Mouse (Mus musculus) left cerebral cortex, postnatal 36 days (tissue): ENCODE results near the gene Rab11fip3. TPM values are rescaled to one million over a fixed set of nuclear protein-coding genes. Genes with fewer than 3 reads are reported as not detected.

Experiments
- DNase-seq, 2 experiments: peaks; one replicate each; pipeline ENCODE4 v3.0.0; 2021 to 2022; ENCODE audit warnings: low spot score in 2 of 2, mixed read lengths in 1 of 2
- intact Hi-C: fragments of 180-260 bp; cut with DNase I; formaldehyde crosslinking; loops from one replicate; pipeline ENCODE4 v1.15.1; 2025
- total RNA-seq, 2 experiments: library from RNA; stranded (reverse); gene quantifications; 2 replicates each; pipeline ENCODE4 v1.2.3; 2021

Rab11fip3 gene
- total RNA-seq, 2 experiments from 2014 or later: 98.8 to 117 TPM

DNA sequence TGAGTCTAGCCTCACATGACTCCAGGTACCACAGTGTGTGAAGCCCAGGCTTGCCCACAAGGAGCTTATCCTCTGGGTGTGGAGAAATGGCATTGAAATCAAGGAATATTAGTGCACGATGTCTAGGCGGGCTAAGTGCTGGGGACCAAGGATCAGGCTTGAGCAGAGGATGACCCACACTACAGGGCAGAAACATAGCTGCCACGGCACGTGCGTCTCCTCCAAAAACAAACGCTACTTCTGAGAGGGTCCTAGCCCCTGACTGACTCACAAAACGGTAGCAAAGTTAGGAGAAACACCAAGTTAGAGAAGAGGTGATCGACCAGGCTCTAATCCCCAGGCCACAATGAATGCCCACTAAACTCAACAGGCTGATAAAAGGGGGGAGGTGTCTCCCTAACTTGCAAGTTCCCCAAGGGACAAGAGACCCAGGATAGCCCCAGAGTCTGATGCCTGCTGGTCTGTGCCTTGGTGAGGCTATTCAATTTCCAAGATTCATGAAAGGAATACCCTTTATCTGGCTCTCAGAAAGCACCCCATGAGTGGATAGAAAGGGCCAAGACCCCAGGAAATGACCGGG is 25.3 kb upstream of the Rab11fip3 start:
- intact Hi-C loops: loop anchor here (10.0 kb wide), 1 partner anchor 210 kb away; the partner anchor contains the start of gene Wfikkn1

DNA sequence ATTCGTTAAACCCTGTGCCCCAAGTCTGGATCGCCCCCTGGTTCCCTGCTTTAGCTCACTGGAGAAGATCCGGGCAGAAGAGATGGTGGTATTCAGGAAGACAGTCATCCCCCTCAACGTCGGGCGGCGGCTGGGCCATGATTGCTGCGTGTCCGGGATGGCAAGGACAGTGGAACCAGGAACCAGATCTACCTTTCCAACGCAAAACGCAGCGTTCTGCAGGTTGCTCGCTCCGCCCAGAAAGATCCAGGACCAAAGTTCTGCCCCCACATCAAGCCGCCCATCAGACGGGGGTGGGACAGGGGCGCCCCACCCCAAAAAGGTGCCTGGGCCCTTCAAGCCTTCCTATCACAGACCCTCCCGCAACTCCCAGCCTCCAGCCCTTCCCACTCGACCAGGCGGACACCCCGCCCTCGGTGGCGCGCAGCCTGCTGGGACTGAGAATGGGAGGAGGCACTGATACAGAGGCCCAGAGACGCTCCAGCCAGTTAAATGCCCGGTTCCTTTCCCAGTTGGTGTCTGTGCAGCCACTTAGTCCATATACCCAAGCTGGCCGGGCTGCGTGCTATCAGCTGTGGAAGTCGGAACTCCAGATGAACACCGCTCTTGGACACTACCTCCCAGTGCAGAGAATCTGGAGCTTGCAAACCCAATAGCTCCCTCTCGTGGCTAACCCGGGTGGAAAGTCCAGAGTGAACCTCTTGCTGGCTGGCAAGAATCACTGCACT is 20.7 kb upstream of the Rab11fip3 start, which contains the start of gene Decr2:
Decr2 (minus strand) TSS at position 433 of the 728 bp plus-strand sequence.
- intact Hi-C loops: loop anchor here (1.0 to 10.0 kb wide), 3 partner anchors 49 to 205 kb away; partner anchors contain the start of gene Wfikkn1
- DNase-seq: peak; percentile 86 to 90

More for the DNA sequence above, 25.3 kb upstream of the Rab11fip3 start:
- no peak for DNase-seq

DNA sequence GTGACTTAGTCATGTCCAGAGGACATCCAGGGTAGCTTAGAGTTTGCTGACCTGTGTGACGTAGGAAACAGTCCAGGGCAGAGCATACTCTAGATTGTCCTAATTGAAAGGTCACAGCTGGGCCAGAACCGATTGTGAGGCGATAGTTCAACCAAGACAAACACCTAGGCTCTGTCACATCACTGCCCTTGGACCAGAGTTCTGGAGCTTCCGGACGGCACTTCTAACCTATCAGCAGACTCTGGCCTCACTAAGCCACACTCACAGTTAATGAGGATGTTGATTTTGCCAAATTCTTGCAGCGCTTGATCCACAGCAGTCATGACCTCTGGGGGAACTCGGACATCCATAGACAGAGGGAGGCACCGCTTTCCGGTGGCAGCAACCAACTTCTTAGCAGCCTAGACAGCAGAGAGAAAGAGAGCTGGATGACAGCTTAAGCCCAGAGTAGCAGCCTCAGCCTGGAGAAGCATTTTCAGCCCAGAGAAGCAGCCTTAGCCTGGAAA is 17.8 kb upstream of the Rab11fip3 start:
- DNase-seq: no peak
- intact Hi-C loops: no loop called here

DNA sequence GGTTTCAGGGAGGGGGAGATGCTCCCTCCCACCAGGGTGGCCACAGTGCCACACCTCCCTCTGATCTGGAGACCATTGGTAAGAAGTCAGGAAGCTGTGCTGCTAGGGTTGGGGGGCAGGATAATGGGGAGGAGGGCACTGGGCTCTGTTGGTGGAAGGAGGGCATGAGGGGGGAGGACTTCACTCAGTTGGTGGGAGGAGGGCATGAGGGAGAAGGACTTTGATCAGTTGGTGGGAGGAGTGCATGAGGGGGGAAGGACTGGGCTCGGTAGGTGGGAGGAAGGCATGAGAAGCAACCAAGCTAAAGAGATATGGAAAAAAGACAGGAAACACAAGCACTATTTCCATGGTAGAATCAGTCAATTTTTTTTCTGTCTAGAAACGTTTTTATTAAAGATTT is 11.5 kb upstream of the Rab11fip3 start:
- intact Hi-C loops: no loop called here
- no peak for DNase-seq

DNA sequence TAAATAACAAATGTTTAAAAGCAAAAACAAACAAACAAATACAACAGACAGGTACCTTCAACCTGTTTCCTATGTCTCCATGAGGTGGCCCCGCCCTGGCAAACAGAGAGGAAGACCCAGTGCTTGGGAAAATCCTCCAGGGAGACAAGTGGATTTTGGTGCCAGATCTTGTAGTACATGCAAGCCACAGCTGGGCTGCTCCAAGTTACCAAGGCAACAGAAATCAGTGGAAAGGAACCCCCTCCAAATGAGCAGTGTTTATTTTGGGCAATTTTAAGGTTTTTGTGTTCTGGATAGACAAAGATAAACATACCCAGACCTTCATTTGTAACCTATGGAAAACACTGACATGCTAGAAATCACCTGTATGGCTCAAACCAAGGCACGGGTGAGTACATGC is 9.5 kb upstream of the Rab11fip3 start:
- DNase-seq: no peak

DNA sequence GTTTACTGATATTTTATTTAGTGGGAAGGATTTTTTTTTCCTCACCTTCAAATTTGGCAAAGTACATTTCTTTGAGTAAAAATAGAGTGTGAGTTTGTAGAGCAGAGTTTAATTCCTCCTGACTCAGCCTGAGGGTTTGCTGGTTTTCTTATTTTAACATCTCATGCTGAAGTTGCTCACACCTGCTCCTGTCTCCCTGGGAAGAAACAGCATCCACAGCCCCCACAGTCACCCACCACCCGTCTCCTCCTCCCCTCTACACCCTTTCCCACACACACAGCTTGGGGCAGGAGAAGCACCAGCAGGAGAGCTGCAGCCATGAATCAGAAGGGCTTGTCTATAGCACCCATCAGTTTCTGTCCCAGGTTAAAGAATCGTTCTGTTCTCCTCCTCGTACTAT is 5.9 kb upstream of the Rab11fip3 start:
- intact Hi-C loops: no loop called here
- DNase-seq: peak; percentile 74 to 81

More for the DNA sequence above, 9.5 kb upstream of the Rab11fip3 start:
- intact Hi-C loops: no loop called here

DNA sequence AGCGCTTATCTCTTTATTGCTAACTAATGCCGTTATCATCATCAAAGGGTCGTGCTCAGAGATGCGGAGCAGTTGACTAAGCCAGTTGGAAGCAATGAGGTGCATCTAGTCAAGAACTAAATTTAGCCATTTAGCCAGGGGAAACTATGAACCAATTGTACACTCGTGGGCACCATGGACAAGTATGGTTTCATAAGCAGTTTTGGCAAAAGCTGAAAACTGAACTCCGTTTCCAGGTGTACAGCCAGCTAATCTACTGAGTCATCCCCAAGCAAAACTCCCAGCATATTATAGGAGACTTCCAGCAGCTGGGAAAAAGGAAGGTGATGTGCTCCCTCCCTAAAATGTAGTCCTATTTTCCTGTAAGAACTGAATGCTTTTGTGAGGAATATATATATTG is 781 bp upstream of the Rab11fip3 start:
- DNase-seq: no peak
- intact Hi-C loops: no loop called here

DNA sequence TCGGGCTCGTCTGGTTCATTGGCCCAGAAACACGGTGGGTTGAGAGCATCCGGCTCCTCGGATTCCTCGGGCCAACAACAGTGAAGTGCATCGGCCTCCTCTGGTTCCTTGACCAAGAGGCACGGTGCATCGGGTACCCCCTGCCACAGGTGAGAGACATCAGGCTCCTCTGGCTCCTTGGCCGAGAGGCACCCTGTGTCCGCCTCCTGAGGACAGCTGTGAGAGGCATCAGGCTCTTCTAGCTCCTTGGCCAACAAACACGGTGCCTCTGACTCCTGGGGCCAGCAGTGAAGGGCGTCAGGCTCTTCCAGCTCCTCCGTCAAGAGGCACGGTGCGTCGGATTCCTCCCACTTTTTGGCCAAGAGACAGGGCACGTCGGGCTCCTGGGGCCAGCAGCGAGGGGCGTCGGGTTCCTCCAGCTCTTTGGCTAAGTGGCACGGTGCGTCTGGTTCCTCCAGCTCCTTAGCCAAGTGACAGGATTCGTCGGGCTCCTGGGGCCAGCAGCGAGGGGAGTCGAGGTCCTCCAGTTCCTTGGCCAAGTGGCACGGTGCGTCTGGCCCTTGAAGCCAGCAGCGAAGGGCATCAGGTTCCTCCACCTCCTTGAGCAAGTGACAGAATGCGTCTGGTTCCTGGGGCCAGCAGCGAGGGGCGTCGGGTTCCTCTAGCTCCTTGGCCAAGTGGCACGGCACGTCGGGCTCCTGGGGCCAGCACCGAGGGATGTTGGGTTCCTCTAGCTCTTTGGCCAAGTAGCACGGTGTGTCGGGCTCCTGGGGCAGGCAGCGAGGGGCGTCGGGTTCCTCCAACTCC is 1.1 kb downstream of the Rab11fip3 start:
- peak; percentile 20 to 26 for DNase-seq
- intact Hi-C loops: no loop called here

DNA sequence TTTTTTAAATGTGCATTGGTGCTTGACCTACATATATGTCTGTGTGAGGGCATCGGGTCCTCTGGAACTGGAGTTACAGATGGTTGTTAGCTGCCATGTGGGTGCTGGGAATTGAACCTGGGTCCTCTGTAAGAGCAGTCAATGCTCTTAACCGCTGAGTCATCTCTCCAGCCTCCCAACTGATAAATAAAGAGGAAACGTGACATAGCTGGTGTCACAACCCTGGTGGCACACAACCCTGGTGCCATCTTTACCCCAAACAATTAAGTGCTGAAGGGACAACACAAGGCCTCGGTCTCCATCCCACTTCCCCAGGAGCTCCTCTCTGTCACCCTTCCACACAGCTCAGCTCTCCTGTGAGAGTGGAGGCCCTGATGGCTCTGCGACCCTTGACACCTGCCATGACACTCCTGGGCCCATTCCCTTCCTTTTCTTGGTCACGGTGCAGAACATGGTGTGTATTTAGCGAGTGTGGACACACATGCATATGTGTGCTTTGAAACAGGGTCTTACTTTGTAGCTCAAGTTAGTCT is 2.8 kb downstream of the Rab11fip3 start:
- intact Hi-C loops: no loop called here
- no peak for DNase-seq

DNA sequence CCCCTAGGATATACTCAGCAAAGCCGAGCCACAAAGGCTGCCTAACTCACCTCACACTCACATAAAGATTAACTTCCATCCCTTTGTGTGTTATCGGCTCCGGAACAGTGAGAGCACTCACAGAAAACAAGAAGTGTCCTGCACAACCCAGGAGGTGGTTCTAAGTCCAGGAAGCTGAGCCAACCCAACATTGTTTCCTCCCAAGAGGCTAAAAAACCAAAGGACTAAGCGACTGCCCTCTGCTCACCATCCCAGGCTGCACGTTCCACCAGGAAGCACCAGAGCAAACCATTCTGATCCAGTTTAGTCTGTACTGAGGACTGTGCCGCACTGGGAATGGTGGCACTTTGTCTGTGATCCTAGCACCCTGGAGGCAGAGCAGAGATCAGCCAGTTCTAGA is 4.4 kb downstream of the Rab11fip3 start:
- DNase-seq: no peak
- intact Hi-C loops: no loop called here

DNA sequence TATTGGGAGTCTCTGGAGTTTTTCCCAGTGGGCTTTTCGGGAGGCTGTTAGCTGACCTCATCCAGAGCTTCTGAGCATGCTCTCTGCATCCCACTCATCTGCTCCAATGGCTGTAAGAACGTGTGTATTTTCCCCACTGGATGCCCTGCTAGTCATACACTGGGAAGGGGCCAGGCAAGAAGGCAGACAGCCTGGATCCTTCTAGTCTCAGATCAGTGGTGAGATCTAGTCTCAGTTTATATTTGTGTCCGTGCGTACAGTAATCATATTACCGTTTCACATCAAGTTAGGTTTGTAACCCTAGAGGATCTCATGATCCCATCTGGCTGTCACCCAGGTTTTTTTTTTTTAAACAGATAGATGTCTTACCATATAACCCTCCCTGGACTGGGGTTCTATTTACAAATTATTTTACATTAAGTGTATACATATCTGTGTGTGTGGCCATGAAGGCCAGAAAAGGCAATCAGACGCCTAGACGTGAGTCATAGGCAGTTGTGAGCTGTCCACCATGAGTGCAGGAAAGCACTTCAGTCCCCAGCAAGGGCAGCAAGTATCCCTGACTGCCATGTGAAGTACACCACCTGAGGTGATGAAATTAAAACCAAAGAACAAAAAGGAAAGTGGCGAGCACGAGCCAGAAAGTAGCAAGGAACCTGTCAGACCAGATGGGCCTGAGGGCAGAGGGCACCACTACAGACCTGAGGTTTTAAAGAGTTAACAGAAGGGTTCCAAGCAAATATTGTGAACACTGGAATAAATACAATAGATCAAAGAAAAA is 11.4 kb downstream of the Rab11fip3 start:
- intact Hi-C loops: no loop called here
- DNase-seq: no peak

DNA sequence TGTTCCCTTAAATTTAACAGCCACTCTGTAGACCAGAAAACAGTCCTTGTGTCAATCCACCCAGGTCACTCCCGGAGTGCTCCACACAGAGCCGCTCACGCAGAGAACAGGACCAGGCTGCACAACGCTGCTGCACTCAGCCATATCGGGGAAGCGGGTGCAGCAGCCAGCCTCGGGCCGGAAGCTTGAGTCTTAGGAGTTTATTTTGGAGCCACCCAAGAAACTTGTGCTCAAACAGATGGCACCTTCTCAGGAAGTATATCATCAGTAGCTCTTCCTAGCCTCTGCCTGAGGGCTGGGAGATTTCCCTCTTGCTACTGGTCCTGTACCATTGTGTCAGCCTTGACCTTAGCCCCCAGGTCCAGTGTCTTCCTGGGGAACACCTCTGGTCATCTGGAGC is 12.1 kb downstream of the Rab11fip3 start:
- intact Hi-C loops: no loop called here
- DNase-seq: peak; percentile 29 to 72

DNA sequence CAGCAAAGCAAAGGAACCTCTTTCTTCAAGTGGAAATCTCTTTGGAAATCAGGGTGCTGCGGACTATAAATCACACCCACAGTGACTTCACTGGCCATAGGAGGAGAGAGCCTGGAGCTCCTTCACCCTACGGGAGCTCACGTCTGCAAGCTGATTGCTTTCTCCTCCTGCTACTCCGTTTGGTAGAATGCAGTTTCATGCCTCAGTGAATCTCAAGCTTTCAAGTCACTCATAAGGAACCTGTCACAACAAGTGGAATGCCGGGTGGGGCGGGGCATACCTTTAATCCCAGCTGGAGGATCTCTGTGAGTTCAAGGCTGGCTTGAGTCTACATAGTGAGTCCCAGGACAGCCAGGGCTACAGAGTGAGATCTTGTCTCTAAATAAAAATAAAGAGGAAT is 14.2 kb downstream of the Rab11fip3 start:
- DNase-seq: no peak
- intact Hi-C loops: no loop called here

DNA sequence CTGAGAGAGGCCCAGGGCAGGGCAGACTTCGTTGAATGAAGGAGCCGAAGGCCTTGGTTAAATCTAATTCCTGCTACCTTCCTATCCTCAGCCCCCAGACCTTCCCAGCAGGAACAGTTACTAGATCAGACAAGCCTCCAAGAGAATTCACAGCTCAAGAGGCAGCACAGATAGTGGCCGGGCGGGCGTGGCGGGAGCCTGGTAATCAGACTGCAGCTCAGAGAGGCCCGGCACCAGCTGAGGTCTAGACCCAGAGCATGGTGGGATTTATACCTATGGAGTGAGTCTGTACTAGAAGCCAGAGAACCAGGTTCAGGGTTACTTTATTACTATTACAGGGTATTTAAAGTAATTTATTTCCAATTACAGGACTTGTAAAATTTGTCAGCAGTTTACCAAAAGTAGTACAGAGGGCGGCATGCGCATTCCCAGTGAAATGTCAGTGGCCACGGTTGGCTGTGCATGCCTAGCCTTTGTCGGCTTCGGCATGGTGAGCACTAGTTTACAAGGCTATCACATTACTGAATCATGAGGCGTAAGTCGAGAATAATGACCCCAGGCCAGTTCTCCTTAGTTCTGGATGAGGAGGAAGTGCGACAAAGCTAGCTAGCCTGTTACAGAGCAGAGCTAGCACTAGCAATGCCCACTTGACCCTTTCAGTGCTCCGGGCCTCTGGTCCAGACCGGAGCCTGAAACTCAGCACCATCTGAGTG is 15.1 kb downstream of the Rab11fip3 start:
- intact Hi-C loops: no loop called here
- DNase-seq: no peak

DNA sequence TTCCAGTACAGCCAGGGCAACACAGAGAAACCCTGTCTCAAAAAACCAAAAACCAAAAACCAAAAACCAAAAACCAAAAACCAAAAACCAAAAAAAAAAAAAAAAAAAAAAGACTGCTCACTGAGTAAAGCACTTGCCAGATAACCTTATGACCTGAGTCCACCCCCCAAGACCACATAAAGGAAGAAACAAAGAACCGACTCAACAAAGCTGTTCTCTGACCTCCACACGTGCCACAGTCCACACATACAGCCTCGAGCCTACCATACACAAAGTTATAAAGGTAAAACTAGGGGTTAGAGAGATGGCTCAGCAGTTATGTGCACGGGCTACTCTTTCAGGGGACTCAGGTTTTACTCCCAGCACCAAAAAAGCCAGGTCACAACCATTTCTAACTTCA is 16.6 kb downstream of the Rab11fip3 start:
- intact Hi-C loops: no loop called here
- DNase-seq: no peak

DNA sequence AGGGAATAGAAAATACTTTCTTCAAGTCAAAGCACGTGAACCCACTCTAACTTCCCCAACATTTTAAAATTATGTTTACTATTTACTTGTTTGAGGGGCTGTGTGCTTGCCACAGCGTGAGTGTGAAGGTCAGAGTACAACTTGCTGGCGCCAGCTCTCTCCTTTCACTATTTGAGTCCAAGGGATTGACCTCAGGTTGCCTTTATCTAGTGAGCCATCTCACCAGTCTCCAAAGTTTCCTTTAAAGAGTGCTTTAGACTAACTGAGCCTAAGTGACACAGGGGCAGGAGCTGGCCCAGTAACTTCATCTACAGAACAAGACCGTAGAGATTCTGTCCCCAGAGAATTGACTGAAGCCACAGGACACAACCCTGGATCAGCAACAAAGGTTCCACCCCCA is 17.3 kb downstream of the Rab11fip3 start:
- DNase-seq: no peak
- intact Hi-C loops: no loop called here

DNA sequence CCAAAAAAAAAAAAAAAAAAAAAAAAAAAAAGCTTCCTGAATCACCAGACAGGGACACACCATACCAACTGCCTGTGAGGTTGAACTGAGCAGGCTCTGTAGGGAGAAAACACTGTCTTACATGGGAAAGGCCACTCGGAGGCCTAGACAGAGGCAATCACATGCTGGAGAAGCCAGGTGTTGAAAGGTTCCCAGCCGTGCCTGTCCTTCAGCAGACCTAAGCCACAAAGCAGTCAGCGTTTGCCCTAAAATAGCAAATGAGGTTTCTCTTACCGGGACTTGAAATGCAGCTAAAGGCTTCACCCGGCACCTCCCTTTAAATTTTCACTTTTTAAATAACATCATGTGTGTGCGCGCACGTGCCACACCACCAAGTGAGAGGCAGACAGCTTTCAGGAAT is 21.2 kb downstream of the Rab11fip3 start:
- intact Hi-C loops: no loop called here
- DNase-seq: peak in 1 of 2 experiments; percentile 25

DNA sequence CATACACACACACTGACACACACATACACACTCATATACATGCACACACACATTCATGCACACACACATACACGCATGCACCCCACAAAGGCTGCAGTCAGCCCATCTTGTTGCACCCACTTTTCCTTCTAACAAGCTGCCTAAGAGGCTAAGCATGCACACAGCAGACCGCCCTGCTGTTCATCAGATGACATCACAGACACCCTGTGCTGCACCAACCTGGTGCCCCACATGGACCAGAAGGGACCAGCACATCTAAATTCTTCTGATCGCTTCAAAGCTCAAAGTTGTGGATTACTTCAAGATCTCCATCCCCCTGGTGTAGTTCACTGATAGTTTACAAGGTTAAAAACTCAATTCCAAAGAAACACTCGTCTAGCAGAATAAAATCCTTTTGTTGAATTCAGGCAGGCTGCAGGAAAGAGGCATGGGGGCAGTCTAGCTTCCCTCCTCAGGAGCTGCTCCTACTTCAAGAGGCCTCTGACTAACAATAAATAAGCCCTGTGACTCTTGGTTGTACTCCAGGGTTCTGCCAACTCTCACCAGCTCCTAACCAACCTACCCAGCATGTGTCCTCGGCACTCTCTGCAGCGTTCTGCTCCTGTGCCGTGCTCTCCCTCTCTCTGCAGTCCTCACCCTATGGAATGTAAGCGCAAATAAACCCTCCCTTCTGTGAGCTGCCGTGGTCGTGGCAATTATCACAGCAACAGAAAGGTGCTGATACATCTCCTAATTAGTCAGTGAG is 22.9 kb downstream of the Rab11fip3 start:
- intact Hi-C loops: no loop called here
- no peak for DNase-seq
